Mouse (Mus musculus) cortical plate, adult 2 months (tissue): ENCODE measurements around the gene Tlcd1.

Experiments used
- CTCF ChIP-seq: fragments of 200-500 bp; IDR thresholded peaks from 2 replicates; pipeline ENCODE4 v1.5.1; 2011; ENCODE audit warnings: mild to moderate bottlenecking, control low read depth, low read length; ENCODE audit not compliant: insufficient read depth; ENCODE audit errors: extremely low read depth
- POLR2A ChIP-seq: fragments of 200-500 bp; IDR thresholded peaks from 2 replicates; pipeline ENCODE4 v1.6.1; 2011; ENCODE audit warnings: mild to moderate bottlenecking, low read length, control low read depth; ENCODE audit not compliant: insufficient read depth; ENCODE audit errors: extremely low read depth

DNA sequence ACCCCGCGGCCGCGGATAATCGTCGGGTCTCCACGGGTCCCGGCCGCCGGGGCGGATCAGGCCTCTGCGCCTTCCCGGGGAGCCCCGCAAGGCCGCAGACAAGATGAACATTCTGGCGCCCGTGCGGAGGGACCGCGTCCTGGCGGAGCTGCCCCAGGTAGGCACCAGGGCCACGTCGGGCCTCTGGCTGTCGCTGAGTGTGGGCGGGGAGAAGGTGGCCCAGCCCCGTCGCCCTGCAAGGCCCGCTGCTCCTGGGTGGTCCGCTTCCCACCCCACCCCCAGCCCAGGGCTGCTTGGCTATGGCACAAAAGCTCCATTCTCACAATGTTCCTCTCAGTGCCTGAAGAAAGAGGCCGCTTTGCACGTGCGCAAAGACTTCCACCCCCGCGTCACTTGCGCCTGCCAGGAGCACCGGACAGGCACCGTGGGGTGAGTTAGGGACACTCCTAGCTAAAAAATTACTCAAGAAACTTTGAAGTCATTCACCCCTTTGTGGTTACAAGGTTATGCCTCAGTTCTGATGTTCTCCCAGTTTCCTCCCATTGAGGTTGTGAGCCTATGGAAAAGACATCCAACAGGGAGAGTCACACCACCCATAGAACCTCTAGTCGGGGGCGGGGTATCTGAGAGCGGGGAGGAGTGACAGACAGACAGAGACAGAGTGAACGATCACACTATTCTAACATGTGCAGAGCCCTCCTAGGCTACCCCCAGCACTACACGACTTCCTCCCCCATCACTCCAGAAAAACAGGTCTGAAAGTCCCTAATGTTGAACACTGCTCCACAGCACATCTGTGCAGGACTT, 12.9 kb downstream of the Tlcd1 start:
- no peak for TF ChIP-seq CTCF
- TF ChIP-seq POLR2A = peak; percentile 30; the same call in 1 of the 2 replicates
